Mouse (Mus musculus): ENCODE measurements at regions not wholly inside any gene's neighbourhood (a gene's known extent, or its start where the extent isn't known, plus 50 kb on each side); places are given as distances from the start of the nearest gene placed in this dataset.
"Not testable (repeated sequence)": the region's sequence is repeated elsewhere in the genome, so short reads cannot be mapped to it uniquely, and the experiment has no call there.

GRCm38 (mm10) chr2:100918122-100918521 lies 706.4 kb upstream of the Rag2 start:
- no peak for DNase-seq

- DNase-seq, result no peak
Measured at GRCm38 (mm10) chr2:100919537-100920212, 704.8 kb upstream of the Rag2 start.

GRCm38 (mm10) chr2:100948632-100949031 lies 675.9 kb upstream of the Rag2 start:
- DNase-seq, result not testable (repeated sequence)

GRCm38 (mm10) chr2:100959412-100959811 lies 665.1 kb upstream of the Rag2 start:
- no peak for DNase-seq

- no peak for DNase-seq
Measured at GRCm38 (mm10) chr2:100964584-100964983, 659.9 kb upstream of the Rag2 start.

- DNase-seq, result no peak
Measured at GRCm38 (mm10) chr2:100977202-100977601, 647.3 kb upstream of the Rag2 start.

- DNase-seq, result no peak
Measured at GRCm38 (mm10) chr2:100982362-100982761, 642.2 kb upstream of the Rag2 start.

GRCm38 (mm10) chr2:101015353-101015752 lies 609.2 kb upstream of the Rag2 start:
- no peak for DNase-seq

GRCm38 (mm10) chr2:101019384-101019783 lies 605.1 kb upstream of the Rag2 start:
- DNase-seq, result no peak

DNA sequence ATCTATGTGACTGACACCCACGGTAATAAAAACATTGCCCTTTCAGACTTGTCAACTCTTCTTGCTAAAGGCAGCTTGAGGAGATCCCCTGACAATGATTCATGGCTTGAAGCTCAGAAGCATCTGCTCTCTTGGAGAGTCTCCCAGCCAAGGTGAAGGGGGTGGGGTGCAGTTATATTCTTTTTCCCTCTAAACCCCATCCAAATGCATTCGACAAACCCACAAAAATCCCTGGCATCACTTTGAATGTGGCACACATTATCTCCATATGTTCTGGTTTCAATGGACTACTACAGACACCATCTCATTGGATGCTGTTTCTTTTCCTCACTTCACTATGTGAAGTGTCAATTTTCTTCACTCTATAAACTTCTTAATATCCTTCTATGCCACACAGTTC lies 603.0 kb upstream of the Rag2 start:
- no peak for DNase-seq

GRCm38 (mm10) chr2:101043050-101043449 lies 581.5 kb upstream of the Rag2 start:
- no peak for DNase-seq

GRCm38 (mm10) chr2:101062939-101063338 lies 561.6 kb upstream of the Rag2 start:
- no peak for DNase-seq

DNA sequence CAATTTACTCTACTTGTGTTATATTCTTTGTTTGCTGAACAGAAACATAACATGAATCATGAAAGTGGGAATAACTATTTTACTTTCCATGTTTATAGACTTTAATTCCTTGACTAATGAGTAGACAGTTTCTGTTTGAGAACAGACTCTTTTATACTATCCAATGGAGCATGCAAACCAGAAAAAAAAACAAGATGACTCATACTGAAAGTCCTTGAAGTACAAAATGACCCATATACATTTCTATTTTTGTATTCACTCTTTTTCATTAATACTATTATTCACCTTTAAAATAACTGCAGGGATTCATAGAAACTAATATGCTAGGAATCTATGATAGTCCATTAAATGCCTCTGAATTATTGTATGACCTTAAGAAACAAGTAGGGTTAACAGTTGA lies 549.5 kb upstream of the Rag2 start:
- no peak for DNase-seq

DNA sequence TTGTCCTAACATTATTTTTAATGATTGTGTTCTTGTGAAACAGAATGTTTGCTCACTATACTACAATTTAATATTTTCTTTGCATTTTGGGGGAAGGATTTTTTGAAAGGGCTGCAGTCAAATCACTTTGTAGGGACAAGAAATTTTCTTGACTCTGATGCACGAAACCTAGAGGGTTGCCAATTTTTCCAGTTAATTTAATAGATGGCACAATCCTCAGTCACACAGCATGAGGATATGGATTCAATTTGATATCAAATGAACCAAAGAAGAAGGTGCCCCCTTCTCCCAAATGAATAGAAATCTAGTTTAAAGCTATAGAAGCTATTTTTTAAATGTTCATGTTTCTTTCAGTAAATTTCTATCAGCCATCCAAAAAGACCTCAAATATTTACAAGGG lies 544.3 kb upstream of the Rag2 start:
- DNase-seq, result no peak

DNA sequence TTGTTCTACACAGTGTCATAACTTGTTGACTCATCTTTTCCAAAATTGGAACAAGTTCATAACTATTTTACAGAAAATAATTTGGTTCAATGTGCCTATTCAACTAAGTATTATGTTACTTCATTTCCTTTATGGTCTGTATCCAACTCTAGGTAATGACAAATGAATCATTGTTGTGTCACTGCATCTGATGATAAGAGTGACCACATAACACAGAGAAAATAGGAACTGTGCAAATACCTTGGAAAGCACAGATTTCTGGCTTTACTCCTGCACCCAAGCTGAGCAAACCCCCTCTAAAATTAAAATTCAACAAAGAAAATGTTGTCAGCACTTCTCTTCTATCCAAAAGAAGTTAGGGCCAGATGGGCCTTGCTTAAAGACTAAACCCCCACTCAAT lies 540.7 kb upstream of the Rag2 start:
- DNase-seq, result no peak

DNA sequence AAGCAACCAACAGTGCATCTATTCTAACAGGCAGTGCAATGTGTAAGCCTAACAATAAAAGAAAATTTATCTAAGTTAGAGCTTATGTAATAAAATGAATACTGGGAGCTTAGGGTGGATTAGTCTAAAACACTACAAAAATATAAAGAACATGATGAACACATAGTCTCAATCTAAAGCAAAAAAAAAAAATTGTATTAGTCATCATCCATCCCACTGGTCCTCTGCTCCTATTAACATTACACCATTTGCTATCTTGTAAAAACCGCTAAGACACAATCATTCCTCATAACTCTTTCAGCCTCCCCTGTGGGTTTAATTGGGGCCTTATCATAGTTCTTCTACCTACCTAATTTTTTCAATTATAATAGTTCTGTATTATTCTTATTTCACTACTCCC lies 539.9 kb upstream of the Rag2 start:
- DNase-seq, result no peak

GRCm38 (mm10) chr2:101107183-101107872 lies 517.2 kb upstream of the Rag2 start:
- peak; percentile 14 for DNase-seq

- no peak for DNase-seq
Measured at GRCm38 (mm10) chr2:101136867-101137266, 487.7 kb upstream of the Rag2 start.

DNA sequence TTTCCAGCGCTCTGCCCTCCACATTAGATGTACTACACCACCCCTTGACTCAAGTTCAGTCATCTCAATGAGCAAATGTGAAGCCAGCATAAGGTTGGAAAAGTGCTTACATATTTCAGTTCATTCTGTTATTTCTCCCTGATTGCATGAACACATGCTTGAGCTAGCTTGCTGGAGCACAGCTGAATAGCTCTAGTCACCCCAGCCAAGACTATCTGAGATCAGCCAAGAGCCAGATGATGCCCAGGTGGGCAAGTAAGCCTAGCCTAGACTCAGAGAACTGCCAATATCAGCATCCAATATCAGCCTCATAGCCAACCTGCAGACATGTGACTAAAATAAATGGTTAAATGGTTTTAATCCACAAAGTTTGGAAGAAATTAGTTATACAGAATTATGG lies 484.6 kb upstream of the Rag2 start:
- peak; percentile 6 for DNase-seq

DNA sequence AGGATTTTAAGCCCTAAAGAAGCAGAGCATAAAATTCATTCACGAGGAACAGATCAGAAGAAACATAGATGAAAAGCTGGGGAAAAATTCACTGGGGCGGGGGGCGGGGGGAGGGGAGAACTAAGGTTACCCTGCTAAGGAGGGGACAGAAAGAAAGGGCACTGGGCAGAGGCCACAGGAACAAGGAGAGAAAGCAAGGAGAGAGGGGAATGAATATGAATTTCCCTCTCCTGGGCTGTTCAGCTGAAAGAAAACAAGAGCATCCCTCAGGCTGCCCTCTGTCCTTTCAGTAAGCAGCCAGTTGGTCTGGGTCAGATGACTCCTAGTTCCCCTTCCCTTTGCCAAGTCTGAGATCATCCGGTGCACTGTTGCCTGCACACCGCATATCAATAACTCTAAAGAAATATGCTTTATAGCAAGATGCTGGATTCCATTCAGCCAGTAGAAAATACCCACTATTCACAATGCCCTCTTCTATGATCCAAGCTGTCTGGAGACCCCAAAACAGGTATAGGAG lies 467.7 kb upstream of the Rag2 start:
- DNase-seq, result no peak

GRCm38 (mm10) chr2:101159276-101159675 lies 465.2 kb upstream of the Rag2 start:
- no peak for DNase-seq

- no peak for DNase-seq
Measured at GRCm38 (mm10) chr2:101165942-101166341, 458.6 kb upstream of the Rag2 start.

DNA sequence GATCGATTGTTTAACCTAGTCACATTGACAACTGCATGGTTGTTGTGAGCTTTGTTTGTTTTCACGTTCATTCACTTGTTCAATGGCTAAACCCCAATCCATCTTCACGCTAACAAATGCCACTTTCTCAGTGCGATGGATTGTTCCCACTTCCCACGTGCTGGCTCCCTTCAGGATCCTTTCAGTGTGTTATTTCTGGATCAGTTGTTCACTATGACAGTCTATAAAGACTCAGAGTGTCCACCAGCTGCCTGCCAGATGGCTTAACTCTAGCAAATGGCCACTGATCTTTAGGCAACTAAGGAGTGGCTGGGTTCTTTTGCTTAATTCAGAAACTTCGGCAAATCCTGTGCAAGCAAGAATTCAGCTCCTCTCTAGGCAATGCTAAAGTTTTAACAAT lies 451.7 kb upstream of the Rag2 start:
- no peak for DNase-seq

- no peak for DNase-seq
Measured at GRCm38 (mm10) chr2:101175124-101175523, 449.4 kb upstream of the Rag2 start.

Data from gastrocnemius, postnatal 25 days (tissue).